Mouse (Mus musculus) bone marrow, adult 2 months (tissue): ENCODE results near the gene Fancc.

ENCODE experiments used
- CTCF ChIP-seq: fragments of 200-500 bp; IDR thresholded peaks from 2 replicates; pipeline ENCODE4 v1.5.1; 2011; ENCODE audit warnings: low read length, control low read depth; ENCODE audit not compliant: control insufficient read depth, insufficient read depth
- POLR2A ChIP-seq: fragments of 200-500 bp; IDR thresholded peaks from 2 replicates; pipeline ENCODE4 v1.6.1; 2011; ENCODE audit warnings: low read depth, mild to moderate bottlenecking, control low read depth, low read length, borderline replicate concordance; ENCODE audit not compliant: control insufficient read depth

DNA sequence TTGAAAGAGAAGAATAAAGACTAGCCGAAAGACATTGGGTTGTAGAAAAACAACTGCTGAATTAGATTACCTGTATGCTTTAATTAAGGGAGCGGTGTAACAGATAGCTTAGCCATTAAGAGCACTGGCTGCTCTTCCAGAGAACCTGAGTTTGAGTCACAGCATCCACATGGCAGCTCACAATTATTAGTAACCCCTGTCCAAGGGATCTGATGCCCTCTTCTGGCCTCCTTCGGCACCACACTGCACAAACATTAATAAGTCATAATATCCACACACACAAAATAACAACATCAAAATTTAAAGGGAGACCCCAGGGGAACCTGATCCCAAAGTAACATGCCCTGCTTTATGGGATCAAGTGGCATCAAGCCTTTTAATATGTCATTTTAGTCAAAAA lies 64.3 kb downstream of the Fancc start:
- TF ChIP-seq CTCF = peak; percentile 41
- TF ChIP-seq POLR2A = no peak
